Mouse (Mus musculus): ENCODE results near the gene Ago3.

Gene Ago3

DNA sequence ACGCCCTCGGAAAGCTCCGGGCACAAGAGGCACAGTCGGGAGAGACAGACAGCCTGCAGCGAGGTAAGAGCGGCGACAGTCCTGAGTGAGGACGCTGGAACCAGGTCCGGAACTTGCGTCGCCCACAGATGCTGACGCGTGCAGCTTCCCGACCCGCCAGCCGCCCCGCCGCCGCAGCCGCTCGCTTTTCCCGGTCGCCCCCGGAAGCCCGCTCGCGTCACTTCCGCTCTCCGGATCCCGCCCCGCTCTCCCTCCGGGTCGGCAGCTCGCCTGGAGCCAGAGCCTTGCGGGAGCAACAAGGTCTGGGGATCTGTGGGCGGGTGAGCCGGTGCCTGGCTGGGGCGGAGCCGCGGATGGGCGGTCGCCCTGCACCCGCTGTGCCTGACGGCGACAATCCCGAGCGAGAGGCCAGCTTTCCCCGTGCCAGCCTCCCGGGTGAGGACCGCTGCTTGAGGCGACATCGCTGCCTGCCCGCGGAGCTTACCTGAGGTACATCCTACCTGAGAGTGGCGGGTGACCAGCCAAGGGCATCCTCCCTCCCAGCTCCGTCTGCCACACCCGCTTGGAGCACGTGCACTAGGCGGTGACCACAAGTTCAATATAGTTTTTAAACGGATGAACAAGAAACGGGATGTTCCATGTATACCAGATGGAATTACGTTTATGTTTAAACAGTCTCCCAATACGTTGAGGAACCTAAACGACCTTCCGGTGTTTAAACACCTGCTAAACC, at the start of gene Ago3:
Gene Ago3, minus strand, starts transcription at position 210 of the 733 bp plus-strand sequence.
- DNase-seq = peak; percentile 81 to 90

DNA sequence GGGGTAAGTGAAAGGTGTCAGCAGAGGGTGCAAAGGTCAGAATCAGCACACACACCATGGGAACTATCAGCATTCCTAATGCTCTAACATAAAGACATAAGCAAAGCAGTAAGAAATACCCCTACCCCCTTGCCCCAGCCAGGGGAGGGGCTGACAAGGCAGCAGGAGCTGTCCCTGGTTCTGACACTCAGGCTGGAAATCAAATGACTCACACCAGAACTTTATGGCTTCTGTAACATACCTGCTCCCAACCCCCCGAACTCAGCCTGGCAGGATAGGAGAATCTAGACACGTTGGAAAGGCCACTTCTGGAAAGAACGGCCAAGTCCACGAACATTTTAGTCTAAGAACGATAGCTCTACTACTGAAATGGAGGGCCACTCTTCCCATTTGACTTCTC, 43.7 kb upstream of the Ago3 start:
- no peak for DNase-seq

DNA sequence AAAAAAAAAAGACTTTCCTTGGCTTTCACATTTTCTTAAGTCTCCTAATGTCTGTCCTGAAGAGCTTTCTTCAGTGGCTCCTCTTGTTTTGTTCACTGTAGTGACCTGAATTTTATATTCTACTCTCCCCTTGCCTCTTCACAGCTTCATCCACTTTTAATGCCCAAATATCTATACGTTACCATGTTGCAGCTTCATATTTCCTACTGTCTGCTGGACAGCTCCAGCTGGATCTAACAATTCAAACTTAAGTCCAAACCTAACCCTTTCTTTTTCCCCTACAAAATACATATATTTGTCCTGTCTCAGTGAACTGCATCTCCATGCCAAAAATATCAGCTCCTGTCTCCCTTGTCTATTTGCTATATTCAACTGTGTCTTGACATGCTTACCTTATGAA, 40.0 kb upstream of the Ago3 start:
- no peak for DNase-seq

DNA sequence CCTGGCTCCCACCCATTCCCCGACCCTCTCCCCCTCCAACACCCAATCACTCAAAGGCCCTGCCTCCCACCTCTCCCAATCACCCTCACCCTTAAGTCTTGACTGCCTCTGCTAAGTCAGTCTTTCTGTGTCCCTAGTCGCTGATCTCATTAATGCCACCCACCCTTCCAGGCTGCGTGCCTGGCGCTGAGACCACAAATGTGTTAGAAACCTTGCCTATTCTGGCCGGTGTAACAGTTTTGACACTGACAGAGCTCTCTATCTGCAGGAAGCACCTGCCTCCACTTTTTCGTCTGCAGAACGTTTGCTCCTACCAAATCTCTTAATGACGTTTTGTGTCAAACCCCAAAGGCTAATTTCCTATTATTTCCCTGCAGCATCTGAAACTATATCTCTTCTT, 39.6 kb upstream of the Ago3 start:
- DNase-seq = no peak

DNA sequence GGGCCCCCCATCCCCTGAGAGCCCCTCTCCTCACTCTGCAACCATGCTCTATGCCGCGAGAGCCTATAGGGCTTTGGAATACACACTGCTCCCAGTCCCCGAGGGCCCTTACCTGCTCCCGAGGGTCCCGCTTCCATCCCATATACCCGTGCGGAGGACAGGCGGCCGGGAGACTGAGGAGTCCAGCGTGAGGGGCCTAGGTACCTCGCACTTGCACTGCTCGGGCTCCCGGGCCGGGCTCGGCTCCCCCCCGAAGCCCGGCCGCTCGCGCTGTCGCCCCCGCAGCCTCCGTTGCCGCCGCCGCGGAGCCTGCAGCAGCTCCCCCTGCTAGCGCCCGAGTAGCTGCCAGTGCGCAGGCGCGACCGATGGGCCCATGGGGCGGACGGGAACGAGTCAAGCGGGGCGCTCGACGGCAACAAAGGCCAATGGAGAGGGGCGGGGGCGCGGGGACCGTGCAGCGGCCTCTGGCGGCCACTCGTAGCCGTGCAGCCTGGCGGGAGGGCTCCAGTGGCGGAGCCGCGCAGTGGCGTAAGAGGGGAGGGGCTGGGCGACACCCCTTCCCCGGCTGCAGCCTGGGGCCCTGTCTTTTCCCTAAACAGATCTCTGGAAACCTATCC, 39.0 kb upstream of the Ago3 start, which contains the start of gene Ago1:
Gene Ago1, minus strand, starts transcription at position 299 of the 617 bp plus-strand sequence.
- peak; percentile 93 to 95 for DNase-seq

DNA sequence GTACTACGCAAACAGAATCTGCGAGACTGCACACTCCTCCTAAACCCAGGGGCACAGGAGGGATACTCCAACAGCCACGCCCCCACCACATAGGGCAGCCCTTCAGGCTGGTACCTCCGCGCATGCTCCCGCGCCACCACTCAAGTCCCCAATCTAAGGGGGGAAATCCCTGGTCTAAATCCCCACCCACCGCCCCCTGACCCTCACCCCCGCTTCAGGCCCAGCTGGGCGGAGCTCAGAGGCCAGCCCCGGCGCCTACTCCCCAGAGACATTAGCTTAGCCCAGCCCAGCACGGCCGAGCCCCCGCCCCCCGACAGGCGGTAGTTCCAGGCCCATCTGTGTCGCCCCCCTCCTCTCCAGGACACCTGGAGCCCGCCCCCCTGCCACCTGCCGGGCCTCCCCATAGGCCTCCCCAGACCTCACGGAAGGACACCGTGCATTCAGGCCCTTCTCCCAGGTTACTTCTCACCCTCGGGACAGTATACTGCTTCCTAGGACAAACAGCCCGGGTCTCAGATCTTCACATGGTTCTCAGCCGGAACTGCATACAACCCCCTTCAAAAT, 38.4 kb upstream of the Ago3 start:
- peak; percentile 63 to 65 for DNase-seq

DNA sequence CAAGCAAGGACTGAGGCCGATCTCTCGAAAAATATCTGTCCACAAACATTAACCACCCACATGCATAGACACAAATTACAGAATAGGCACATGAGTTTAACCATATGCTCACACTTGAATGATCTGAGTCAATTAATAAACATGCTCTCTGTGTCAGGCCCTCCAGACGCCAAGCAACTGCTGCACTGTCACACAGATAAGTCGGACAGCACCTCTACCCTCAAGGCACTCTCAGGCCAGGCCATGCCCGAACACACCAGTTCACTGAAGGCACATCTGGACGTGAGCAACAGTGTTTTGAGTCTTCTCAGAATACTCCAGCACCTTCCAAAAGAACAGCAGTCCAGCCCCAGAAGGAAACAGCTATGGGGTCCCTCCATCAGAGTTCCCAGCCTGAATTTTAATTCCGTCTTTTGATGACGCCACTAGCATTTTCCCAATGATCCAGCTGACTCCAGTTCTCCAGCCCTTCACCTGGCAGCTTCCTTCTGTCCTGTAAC, 36.9 kb upstream of the Ago3 start:
- DNase-seq = no peak

DNA sequence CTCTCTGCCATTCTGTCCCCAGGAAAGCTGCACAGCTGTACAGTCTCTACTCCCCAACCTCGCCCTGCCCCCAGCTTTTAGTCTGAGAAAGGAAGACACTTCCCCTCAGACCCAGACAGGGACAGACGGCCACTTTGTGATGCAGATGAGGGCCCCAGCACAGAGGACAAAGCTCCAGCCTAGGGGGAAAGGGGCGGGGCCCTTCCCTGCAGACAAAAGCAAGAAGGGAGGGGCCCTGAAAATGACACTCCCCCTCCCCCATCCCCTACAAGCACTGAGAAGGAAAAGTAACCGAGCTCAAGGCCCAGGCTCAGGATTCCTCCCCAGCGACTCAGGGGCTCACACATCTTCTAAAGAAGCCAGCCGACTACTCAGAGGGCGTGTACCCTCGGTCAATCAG, 36.5 kb upstream of the Ago3 start:
- no peak for DNase-seq

DNA sequence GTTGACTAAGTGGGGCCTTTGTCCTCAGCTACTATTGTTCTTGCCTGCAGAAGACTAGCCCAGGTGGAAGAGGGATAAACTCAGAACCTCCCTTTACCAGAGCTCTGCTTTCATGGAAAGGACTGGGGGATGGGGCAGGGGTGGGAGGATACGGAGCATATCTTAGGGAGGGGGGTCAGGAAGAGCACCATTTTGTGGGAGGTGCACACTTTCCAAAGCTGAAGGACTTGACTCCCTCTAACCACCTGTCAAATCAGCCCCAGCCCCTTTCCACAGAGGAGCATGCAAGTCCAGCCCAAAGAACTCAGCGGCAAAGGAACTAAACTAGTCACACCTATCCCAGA, 35.5 kb upstream of the Ago3 start:
- DNase-seq = no peak

DNA sequence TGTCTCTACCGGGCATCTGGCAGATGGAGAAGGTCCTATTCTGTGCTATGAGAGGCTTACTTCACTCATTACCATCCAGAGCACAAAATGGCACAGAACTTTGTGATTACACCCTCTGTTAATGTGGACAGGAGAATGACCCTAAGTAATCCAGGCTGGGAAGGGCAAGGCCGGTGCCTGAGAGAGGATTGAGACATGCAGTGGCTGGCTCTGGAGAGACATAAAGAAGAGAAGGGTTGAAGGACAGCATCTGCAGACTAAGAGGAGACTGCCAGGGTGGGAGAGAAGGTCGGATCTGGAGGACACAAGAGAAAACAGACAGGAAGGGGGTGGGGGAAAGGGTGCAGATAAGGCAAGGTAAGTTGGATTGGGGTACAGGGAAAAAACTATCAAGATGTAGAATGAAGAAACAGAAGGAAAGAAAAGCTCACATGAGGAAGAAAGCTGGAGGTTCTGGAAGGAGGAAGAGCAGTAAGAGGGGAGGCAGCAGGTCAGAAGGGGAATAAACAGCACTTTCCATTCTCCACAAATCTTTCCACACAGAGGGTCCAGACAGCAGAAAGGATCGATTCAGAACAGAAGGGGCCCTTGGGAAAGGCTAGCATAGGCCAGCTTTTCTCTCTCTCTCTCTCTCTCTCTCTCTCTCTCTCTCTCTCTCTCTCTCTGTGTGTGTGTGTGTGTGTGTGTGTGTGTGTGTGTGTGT, 35.0 kb upstream of the Ago3 start:
- no peak for DNase-seq

DNA sequence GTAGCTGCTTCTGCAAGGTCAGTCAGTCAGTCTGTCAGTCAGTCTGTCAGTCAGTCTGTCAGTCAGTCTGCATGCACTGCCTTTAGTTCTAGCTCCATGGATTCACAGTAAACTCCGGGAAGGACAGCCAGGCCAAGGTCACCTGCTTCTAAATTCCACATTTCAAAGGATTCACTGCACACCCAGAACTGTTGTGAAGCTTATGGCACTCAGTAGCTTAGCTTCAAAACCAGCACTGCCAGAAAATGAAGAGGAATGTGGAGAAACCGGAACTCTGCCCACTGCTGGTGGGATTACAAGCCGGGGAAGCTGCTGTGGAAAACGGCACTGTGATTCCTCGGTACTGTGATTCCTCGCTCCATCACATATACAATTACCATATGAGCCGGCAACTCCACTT, 26.1 kb upstream of the Ago3 start:
- DNase-seq = no peak

DNA sequence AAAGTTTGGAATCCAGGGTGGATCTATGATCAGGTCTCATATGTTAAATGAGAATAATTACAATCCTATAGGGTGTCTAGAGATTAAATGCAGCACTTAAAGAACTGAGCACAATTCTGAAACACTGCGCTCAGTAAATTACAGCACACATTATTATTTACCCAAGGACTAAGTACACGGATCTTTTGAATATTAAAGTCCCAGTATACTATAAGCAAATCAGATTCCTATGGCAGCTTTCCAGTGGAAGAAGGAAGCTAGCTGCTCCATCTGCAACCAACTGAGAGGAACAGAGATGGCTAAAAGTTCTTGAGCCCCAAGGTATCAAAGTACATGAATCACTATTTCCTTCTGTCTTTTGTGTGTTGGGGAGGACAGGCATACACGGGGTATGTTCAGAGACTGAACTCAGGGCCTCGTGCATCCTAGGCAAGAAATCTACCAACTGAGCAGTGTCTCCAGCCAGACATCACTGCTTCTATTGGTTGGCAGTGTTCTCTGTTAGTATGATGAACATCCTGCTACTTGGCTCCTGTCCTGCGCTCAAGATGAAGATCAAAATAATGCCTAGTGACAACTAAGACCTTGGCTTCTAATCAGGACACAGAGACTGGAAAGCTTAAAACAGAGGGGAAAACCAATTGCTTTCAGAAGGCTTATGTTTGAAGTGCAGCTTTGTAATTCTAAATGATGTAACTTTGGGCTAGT, 25.3 kb upstream of the Ago3 start:
- no peak for DNase-seq

DNA sequence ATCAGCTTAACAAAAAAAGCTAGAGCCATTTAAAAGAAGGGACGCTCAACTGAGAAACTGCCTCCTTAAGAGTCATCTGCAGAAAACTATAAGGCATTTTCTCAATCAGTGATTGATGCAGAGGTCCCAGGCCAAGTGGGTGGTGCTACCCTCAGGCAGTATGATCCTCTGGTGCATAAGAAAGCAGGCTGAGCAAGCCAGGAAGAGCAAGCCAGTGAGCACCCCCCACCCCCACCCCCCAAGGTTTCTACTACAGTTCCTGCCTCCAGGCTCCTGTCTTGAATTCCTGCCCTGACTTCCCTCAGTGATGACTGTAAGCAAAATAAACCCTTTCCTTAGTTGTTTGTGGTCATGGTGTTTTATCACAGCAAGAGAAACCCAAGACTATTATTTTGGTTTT, 20.9 kb upstream of the Ago3 start:
- no peak for DNase-seq

DNA sequence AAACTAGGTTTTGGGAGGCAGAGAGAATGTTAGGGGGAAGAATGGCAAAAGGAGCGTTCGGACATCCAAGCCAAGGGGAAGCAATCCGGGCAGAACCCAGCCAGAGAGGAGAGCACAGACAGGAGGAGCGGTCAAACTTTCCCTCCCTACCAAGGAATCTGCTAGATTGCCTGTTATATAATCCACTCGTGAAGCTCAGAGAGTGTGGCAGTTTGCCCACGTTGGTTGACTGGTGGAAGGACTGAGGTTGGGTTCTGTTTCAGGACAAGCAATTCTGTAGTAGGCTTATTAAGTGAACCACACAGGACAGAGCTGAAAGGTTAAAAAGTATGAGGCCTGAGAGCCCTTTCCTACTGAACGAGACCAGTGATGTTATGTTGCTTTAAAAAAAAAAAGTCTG, 17.8 kb upstream of the Ago3 start:
- no peak for DNase-seq

DNA sequence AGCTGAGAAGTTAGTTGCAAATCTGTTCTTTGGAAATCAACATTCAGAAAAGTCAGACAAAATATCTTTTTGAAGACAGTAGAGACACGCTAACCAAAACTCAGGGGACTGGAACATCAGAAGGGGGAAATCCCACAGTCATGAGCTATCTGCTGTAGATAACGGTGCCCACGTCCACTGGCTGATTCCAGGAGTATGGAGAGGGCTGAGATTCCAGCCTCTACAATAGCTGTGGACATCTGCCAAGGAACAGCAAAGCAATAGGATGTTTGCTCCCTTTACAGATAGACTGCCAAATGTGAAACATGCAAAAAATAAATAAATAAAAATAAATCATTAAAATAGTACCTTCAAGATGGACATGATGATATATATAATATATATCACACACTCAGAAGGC, 15.2 kb upstream of the Ago3 start:
- no peak for DNase-seq

DNA sequence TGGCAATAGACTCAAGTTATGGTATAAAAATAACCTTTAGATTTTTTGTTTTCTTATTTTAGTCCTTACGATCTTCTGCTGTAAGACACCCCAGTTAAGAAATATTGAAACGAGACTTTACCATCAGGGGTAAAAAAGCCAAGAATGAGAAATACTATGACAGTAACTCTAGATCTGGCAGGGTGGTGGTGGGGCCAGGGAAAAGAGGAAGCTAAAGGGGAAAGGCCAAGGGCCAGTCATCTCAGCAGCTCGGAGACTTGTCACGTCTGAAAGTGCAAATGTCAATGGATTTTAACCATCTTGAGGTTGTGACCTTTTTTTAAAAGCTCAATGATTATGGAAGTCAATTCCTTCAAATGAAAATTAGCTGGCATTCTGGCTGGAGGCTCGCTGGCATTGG, 8.9 kb upstream of the Ago3 start:
- DNase-seq = no peak

DNA sequence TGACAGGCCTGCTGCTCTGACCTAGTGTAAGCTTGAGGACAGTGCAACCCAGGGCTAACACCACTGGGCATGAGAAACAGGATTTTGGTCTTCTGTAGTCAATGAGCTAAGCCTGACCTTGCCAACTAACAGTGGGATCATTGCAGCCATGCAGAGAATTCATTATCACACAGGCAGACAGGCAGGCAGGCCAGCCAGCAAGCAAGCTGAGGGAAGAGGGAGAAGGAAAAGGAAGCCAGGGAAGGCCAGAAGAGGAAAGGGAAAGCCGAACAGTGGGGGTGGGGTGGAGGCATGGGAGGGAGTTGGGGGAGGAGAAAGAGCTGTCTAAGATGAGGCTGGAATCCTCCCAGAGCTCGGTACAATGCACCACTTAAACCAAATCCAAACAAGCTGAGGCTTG, 6.9 kb upstream of the Ago3 start:
- no peak for DNase-seq

DNA sequence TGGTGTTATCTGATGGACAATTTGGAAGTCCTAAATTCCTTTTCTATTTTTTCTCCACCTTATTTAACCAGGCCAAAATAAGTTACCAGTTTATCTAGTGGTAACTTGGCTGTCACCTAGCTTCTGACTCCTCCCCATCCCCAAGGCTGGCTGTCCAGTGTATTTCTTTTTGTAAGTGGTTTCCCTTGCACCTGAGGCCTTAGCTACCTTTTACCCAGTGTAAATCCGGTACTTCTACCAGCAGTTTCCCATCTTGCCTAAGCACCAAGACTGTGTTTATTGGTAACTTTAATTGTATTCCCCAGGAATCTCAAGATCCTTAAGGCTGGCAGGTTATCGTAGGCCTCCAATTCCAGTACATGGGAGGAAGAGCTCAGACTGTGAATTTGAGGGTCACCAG, 4.7 kb upstream of the Ago3 start:
- no peak for DNase-seq

DNA sequence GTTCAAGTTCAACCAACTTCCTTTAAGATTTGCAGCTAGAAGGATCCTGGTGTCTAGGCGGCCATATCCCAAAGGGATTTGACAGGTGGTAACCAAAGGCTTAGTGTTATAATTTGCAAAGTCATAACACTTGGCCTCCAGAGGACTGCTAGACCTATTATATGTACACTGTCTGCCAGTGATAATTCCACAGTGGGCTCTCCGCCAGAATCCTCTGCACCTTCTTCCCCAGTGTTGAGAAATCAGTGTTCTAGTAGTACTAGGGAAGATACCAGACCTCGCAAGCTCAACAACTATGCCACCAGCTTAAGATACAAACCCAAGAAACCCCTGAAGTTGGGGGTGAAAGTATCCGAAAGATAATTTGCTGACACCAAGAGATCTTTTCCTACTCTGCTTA, 3.8 kb upstream of the Ago3 start:
- DNase-seq = no peak

DNA sequence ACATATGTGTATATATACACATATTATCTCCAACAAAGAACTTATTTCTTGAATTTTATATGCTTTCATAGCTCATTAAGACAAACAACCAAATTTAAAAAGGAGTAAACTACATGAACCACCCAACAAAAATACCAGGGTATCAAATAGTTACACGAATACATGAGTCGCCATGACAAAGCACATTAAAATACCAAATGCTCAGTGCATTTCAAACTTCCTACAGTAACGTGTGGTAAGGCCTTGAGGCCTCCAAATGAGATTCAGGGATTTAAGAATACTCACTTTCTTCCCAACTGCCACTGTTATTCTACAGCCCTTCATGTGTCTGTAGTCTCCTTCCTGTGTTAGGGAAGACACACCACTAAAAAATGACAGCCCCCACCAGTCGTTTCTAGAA, 2.4 kb upstream of the Ago3 start:
- DNase-seq = no peak

DNA sequence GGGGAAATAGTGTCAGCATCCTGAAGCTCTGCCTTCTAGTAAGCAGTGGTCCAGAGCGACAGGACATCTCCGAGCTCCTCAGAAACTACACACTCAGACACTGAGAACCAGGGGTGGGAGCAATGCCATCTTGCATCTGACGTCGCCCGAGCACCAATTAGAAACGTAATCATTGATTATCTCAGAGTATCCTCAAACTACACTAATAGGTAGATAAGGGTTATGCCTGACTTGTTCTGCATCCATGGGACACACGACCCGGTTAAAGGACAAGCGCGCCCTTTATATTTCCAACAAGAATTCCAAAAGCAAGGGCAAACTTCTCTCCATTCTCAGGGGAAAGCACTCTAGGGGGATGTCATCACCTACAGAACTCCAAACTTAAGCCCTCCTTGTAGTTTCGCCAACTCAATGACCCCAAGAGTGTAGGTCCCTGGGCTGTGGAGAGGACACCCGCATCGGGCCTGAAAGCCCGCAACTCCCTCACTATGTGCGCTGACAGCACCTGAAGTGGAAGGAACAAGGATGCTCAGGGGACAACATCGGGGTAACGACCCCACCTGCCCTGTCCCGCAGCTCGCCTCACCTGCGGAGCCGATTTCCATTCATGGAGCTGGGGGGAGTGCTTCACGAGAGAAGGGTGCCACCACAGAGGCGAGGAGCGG, 542 bp downstream of the Ago3 start:
- DNase-seq = no peak

DNA sequence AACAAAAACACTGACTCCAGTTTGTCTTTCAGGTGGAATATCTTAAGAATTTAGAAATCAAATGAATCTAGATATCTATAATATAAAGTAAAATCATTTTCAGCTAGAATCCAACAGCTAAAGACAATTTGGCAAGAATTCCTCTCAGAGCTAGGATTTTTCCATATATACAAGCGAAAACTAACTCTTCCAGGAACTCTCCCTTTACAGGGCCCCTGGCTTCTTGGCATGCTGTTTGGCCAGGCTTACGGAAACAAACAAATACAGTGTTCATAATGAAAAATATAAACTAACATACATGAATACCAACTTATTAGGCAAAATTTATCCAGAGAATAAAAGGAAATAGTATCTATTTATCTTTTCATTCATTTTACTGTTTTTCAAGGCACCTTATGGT, 5.5 kb downstream of the Ago3 start:
- no peak for DNase-seq

DNA sequence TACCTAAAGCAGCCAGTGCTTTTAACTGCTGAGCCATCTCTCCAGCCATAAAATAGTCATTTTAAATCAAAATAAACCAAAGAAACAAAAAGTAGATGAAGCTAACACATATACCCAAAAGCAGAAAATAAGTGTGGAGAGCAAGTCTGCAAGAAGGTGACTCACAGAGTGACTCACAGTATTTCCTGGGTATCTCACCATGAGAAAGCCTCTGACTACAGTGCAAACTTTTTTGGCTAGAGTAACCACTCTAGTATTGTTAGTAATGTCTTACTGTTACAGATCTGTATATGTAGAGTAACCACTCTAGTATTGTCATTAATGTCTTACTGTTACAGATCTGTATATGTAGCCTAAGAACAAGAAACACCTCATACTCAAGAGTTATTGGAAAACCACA, 13.6 kb downstream of the Ago3 start:
- DNase-seq = no peak
